Mouse (Mus musculus) liver, embryonic 15.5 days (tissue): ENCODE results near the gene Rtn4rl1. TPM values are rescaled to one million over a fixed set of nuclear protein-coding genes. Genes with fewer than 3 reads are reported as not detected.
A peak's percentile ranks its signal among the peaks of the same experiment; 100 is the strongest.
"Not testable (repeated sequence)": the region's sequence is repeated elsewhere in the genome, so short reads cannot be mapped to it uniquely, and the experiment has no call there.

ENCODE experiments used
- ATAC-seq: fragments of 200-750 bp; cut with Nextera tagmentation; 2 replicates; pipeline ENCODE4 v1.8.0; 2017; ENCODE audit warnings: moderate number of reproducible peaks, mild to moderate bottlenecking, moderate library complexity; ENCODE audit not compliant: insufficient read depth
- H3K27ac ChIP-seq: fragments of 300-500 bp; sonication (generic); replicated peaks from 2 replicates; pipeline ENCODE4 v1.5.1; 2015; ENCODE audit warnings: mild to moderate bottlenecking, inconsistent platforms
- H3K27me3 ChIP-seq: fragments of 300-500 bp; sonication (generic); 2 replicates; pipeline ENCODE4 v1.6.1; 2015; ENCODE audit warnings: mild to moderate bottlenecking, inconsistent platforms
- H3K36me3 ChIP-seq: fragments of 300-500 bp; sonication (generic); replicated peaks from 2 replicates; pipeline ENCODE4 v1.6.1; 2015; ENCODE audit warnings: moderate library complexity, mild to moderate bottlenecking, inconsistent platforms
- H3K4me1 ChIP-seq: fragments of 300-500 bp; sonication (generic); replicated peaks from 2 replicates; pipeline ENCODE4 v1.6.1; 2015; ENCODE audit warnings: inconsistent platforms
- H3K4me2 ChIP-seq: fragments of 300-500 bp; sonication (generic); 2 replicates; pipeline ENCODE4 v1.6.1; 2015; ENCODE audit warnings: moderate library complexity, mild to moderate bottlenecking, inconsistent platforms
- H3K4me3 ChIP-seq: fragments of 300-500 bp; sonication (generic); replicated peaks from 2 replicates; pipeline ENCODE4 v1.5.1; 2015; ENCODE audit warnings: mild to moderate bottlenecking, inconsistent platforms
- H3K9ac ChIP-seq: fragments of 300-500 bp; sonication (generic); 2 replicates; pipeline ENCODE4 v1.6.1; 2015; ENCODE audit warnings: moderate library complexity, mild to moderate bottlenecking, inconsistent platforms
- H3K9me3 ChIP-seq: fragments of 300-500 bp; sonication (generic); replicated peaks from 2 replicates; pipeline ENCODE4 v1.6.1; 2016; ENCODE audit warnings: inconsistent platforms
- WGBS: fragments of 180-500 bp; shearing (Covaris S2); methylation state at CpG from one replicate; pipeline ENCODE4 v1.1.7; 2015; ENCODE audit warnings: mixed read lengths; ENCODE audit not compliant: insufficient replicate concordance; 5-methylcytosine and 5-hydroxymethylcytosine counted together
- polyA plus RNA-seq: library from polyadenylated mRNA; unstranded; fragments of >200 nt; fragmentation: Nextera tagmentation; extraction: Ambion mirVana; gene quantifications from 2 replicates; pipeline ENCODE4 v1.2.1, GENCODE M21; 2015

Gene Rtn4rl1
- polyA plus RNA-seq, 1 experiment from 2014 or later = 0.88 TPM

- Histone ChIP-seq H3K4me2 (no peak overlapping the region; the same call in 1 of the 2 replicates), H3K9me3 (no peaks in the 10 kb centered on the region), H3K9ac (no peak overlapping the region), H3K4me3 (no peak overlapping the region), H3K4me1 (peaks cover 32% of the 10 kb centered on the region), H3K27me3 (peaks cover 50% of the 10 kb centered on the region), H3K27ac (no peak overlapping the region), H3K36me3 (no peaks in the 10 kb centered on the region)
- 51% methylated on average over 25 of the region's 25 CpGs for WGBS
- no peak for ATAC-seq
These were observed 98.0 kb downstream of the Rtn4rl1 start for GRCm38 (mm10) chr11:75291389-75292215.

DNA sequence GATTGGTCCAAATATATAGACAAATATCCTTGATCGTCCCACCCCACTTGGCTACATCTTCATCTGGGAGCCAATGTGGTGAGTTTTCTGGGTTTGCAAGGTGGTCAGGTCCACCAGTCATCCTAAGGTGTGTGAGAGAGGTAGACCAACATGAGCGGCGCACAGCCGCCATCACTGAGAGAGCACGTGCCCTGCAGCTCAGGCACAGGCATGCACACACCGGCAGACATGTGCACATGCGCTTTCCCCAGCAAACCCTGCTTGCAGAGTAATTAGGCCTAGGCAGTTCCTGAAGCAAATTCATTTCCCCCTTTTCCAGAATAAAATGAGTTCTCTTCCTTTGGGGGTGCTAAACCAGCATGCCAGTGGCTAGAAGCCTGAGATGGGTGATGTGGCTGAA, 98.7 kb downstream of the Rtn4rl1 start:
- Histone ChIP-seq H3K27ac (no peak overlapping the region), H3K9ac (no peak overlapping the region), H3K9me3 (no peaks in the 10 kb centered on the region), H3K4me3 (no peak overlapping the region), H3K4me2 (no peak overlapping the region), H3K36me3 (no peaks in the 10 kb centered on the region), H3K27me3 (peaks cover 44% of the 10 kb centered on the region), H3K4me1 (peaks cover 37% of the 10 kb centered on the region)
- no peak for ATAC-seq
- 84% methylated on average over 7 of the region's 7 CpGs for WGBS

DNA sequence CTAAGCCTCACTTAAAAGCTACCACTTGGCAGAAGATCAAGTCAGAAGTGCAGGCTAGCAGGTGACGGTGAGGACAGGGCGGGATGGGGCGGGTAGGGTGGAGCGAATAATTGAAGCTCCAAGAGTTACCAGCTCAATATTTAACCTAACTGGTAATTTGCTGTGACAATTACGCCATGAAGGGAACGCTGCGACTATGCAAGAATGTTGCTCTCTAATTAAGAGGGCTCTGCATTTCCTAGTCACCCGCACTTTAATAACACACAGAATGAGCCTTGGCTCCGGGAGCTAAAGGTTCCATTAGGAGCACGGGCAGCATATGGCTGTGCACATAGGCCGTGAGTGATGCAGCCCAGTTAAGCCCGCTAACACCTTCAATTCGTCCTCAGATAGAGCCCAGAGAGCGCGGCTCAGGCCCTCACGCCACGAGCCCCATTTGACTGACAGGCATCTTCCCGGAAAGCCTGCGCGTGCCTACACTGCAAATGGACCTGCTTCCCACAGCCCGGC, 100.3 kb downstream of the Rtn4rl1 start:
- WGBS = 67% methylated on average over 21 of the region's 21 CpGs
- H3K4me2 ChIP-seq = no peak overlapping the region
- H3K36me3 ChIP-seq = no peaks in the 10 kb centered on the region
- H3K27me3 ChIP-seq = peaks cover 34% of the 10 kb centered on the region
- no peak overlapping the region for H3K4me3 ChIP-seq
- no peak overlapping the region for H3K9ac ChIP-seq
- no peak overlapping the region for H3K27ac ChIP-seq
- ATAC-seq = no peak
- peaks cover 37% of the 10 kb centered on the region for H3K4me1 ChIP-seq
- H3K9me3 ChIP-seq = no peaks in the 10 kb centered on the region

DNA sequence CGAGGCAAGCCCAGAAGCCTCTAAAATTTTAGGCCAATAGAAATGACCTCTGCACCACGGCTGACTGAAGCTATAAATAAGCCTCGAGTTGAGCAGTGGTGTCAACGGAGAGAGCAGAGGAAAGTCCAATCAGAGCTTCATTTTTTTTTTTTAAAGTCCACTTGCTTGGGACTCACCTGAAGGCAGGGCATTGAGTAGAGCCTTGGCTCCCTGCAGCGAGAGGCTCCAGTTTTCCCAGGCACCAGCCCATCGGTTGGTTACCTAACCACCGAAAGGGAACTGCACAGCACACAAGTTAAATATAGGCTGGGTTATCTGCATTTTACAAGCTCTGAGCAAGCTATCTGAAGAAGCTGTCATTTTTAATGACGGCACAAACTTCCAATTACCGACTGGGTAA, 101.3 kb downstream of the Rtn4rl1 start:
- no peak overlapping the region for H3K4me3 ChIP-seq
- no peak overlapping the region for H3K27ac ChIP-seq
- H3K9me3 ChIP-seq = no peaks in the 10 kb centered on the region
- peaks cover 37% of the 10 kb centered on the region for H3K4me1 ChIP-seq
- H3K27me3 ChIP-seq = peaks cover 29% of the 10 kb centered on the region
- H3K36me3 ChIP-seq = peaks cover 4% of the 10 kb centered on the region
- no peak overlapping the region; the same call in 1 of the 2 replicates for H3K4me2 ChIP-seq
- WGBS = 14% methylated on average over 9 of the region's 9 CpGs
- no peak overlapping the region for H3K9ac ChIP-seq
- ATAC-seq = no peak

DNA sequence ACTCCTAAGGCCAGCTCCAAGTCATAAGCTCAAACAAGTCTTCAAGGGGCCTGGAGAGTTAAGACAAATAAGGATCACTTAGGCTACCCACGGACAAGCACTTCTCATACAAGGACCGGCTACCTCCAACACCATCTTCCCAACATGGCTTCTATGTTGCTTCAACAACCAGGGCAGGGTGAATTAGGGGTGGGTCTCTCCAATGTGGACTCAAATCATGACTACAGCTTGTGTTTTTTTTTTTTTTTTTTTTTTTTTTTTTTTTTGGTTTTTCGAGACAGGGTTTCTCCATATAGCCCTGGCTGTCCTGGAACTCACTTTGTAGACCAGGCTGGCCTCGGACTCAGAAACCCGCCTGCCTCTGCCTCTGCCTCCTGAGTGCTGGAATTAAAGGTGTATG, 102.0 kb downstream of the Rtn4rl1 start:
- H3K27ac ChIP-seq, H3K9ac ChIP-seq, H3K9me3 ChIP-seq, ATAC-seq, H3K4me3 ChIP-seq, H3K4me2 ChIP-seq: not testable (repeated sequence)
- Histone ChIP-seq H3K27me3 (peaks cover 28% of the 10 kb centered on the region), H3K36me3 (peaks cover 10% of the 10 kb centered on the region), H3K4me1 (peaks cover 38% of the 10 kb centered on the region)
- WGBS = 73% methylated on average over 5 of the region's 5 CpGs

DNA sequence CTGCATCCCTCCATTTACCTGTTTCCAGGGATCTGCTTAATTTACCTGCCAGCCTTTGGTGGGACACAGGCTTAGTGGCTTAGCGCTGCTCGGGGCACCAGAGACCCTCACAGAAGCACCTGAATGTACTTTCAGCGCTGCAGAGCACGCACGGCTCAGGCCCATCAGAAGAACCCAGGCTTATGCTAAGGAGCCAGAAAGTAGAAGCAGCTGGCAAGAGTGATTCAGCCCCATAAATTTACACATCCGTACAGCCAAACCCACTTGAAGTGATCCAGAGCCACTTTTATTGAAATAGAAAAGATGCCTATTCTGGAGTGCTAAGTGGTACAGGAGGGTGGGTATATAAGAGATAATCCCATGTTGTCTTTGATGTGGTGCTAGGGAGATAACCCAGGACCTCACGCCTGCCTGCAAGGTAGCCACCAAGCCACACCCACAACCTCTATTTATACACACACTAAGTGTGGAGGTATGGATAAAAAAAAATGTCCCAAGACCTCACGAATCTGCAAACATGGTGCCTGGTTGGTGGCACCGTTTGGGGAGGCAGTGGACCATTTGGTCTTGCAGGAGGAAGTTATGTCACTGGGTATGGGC, 102.9 kb downstream of the Rtn4rl1 start:
- Histone ChIP-seq H3K27ac (no peak overlapping the region), H3K9me3 (no peaks in the 10 kb centered on the region), H3K4me1 (peaks cover 42% of the 10 kb centered on the region), H3K4me2 (no peak overlapping the region), H3K9ac (no peak overlapping the region), H3K4me3 (no peak overlapping the region), H3K36me3 (peaks cover 20% of the 10 kb centered on the region), H3K27me3 (peaks cover 22% of the 10 kb centered on the region)
- WGBS = 58% methylated on average over 9 of the region's 9 CpGs
- ATAC-seq = peak; percentile 49; the same call in 1 of the 2 replicates

- no peaks in the 10 kb centered on the region for H3K9me3 ChIP-seq
- H3K4me2 ChIP-seq = no peak overlapping the region
- 62% methylated on average over 9 of the region's 9 CpGs for WGBS
- no peak for ATAC-seq
- H3K9ac ChIP-seq = no peak overlapping the region
- no peak overlapping the region for H3K4me3 ChIP-seq
- peaks cover 48% of the 10 kb centered on the region for H3K4me1 ChIP-seq
- H3K27ac ChIP-seq = no peak overlapping the region
- H3K36me3 ChIP-seq = peaks cover 31% of the 10 kb centered on the region
- H3K27me3 ChIP-seq = peaks cover 10% of the 10 kb centered on the region
These were observed 104.0 kb downstream of the Rtn4rl1 start for GRCm38 (mm10) chr11:75297631-75298030.

GRCm38 (mm10) chr11:75298491-75298890, 104.9 kb downstream of the Rtn4rl1 start:
- no peak for ATAC-seq
- 63% methylated on average over 11 of the region's 11 CpGs for WGBS
- no peak overlapping the region for H3K9ac ChIP-seq
- peaks cover 48% of the 10 kb centered on the region for H3K4me1 ChIP-seq
- no peak overlapping the region for H3K4me3 ChIP-seq
- H3K27ac ChIP-seq = no peak overlapping the region
- H3K9me3 ChIP-seq = no peaks in the 10 kb centered on the region
- peaks cover 2% of the 10 kb centered on the region for H3K27me3 ChIP-seq
- peaks cover 40% of the 10 kb centered on the region for H3K36me3 ChIP-seq
- no peak overlapping the region for H3K4me2 ChIP-seq

- peaks cover 51% of the 10 kb centered on the region for H3K36me3 ChIP-seq
- H3K4me3 ChIP-seq = no peak overlapping the region
- WGBS = 82% methylated on average over 10 of the region's 10 CpGs
- no peak overlapping the region for H3K4me2 ChIP-seq
- H3K4me1 ChIP-seq = peaks cover 38% of the 10 kb centered on the region
- H3K27me3 ChIP-seq = no peaks in the 10 kb centered on the region
- no peak overlapping the region for H3K9ac ChIP-seq
- no peak overlapping the region for H3K27ac ChIP-seq
- H3K9me3 ChIP-seq = no peaks in the 10 kb centered on the region
- no peak for ATAC-seq
These were observed 106.2 kb downstream of the Rtn4rl1 start for GRCm38 (mm10) chr11:75299786-75300185.

- Histone ChIP-seq H3K4me2 (peak overlapping the region; percentile 27), H3K9ac (no peak overlapping the region), H3K9me3 (no peaks in the 10 kb centered on the region), H3K36me3 (peaks cover 63% of the 10 kb centered on the region), H3K4me3 (no peak overlapping the region), H3K27ac (peak overlapping the region; percentile 48; the same call in 1 of the 2 replicates), H3K4me1 (peaks cover 36% of the 10 kb centered on the region), H3K27me3 (no peaks in the 10 kb centered on the region)
- ATAC-seq = peak; percentile 66
- 42% methylated on average over 9 of the region's 9 CpGs for WGBS
These were observed 107.4 kb downstream of the Rtn4rl1 start for GRCm38 (mm10) chr11:75300954-75301353.

- 45% methylated on average over 9 of the region's 9 CpGs for WGBS
- peaks cover 98% of the 10 kb centered on the region for H3K36me3 ChIP-seq
These were observed 111.2 kb downstream of the Rtn4rl1 start for GRCm38 (mm10) chr11:75304797-75305196.

More at GRCm38 (mm10) chr11:75304797-75305196, 111.2 kb downstream of the Rtn4rl1 start:
- no peak overlapping the region for H3K4me3 ChIP-seq
- peaks cover 25% of the 10 kb centered on the region for H3K4me1 ChIP-seq
- H3K9ac ChIP-seq = no peak overlapping the region
- ATAC-seq = no peak
- H3K4me2 ChIP-seq = no peak overlapping the region
- no peaks in the 10 kb centered on the region for H3K27me3 ChIP-seq
- H3K9me3 ChIP-seq = no peaks in the 10 kb centered on the region
- H3K27ac ChIP-seq = no peak overlapping the region
